Mouse (Mus musculus) spleen, adult 18-20 months (tissue): ENCODE measurements around the gene Mpv17l2.

ENCODE experiments used
- DNase-seq, 2 experiments: peaks; one replicate each; pipeline ENCODE4 v3.0.0; 2022; ENCODE audit warnings: mixed read lengths in 2 of 2

Mpv17l2 gene

GRCm38 (mm10) chr8:70766571-70767440 lies 6.1 kb upstream of the Mpv17l2 start:
- peak; percentile 61 to 75 for DNase-seq

- DNase-seq: peak; percentile 81 to 83
Measured at GRCm38 (mm10) chr8:70765838-70766570, 5.3 kb upstream of the Mpv17l2 start.

- DNase-seq: no peak
Measured at GRCm38 (mm10) chr8:70765329-70765728, 4.6 kb upstream of the Mpv17l2 start.

- no peak for DNase-seq
Measured at GRCm38 (mm10) chr8:70764676-70765075, 3.9 kb upstream of the Mpv17l2 start.

GRCm38 (mm10) chr8:70764026-70764425 lies 3.3 kb upstream of the Mpv17l2 start:
- no peak for DNase-seq

GRCm38 (mm10) chr8:70763354-70763753 lies 2.6 kb upstream of the Mpv17l2 start:
- peak; percentile 53 to 78 for DNase-seq

GRCm38 (mm10) chr8:70762118-70762517 lies 1.4 kb upstream of the Mpv17l2 start:
- no peak for DNase-seq

GRCm38 (mm10) chr8:70760350-70760749 lies 396 bp downstream of the Mpv17l2 start:
- no peak for DNase-seq

GRCm38 (mm10) chr8:70758616-70759561 lies 1.9 kb downstream of the Mpv17l2 start:
- peak; percentile 2 to 7 for DNase-seq

GRCm38 (mm10) chr8:70758308-70758615 lies 2.5 kb downstream of the Mpv17l2 start:
- DNase-seq: peak in 1 of 2 experiments; percentile 5

GRCm38 (mm10) chr8:70757523-70758307 lies 3.0 kb downstream of the Mpv17l2 start:
- peak; percentile 13 to 22 for DNase-seq

- DNase-seq: peak in 1 of 2 experiments; percentile 1
Measured at GRCm38 (mm10) chr8:70756476-70757040, 4.2 kb downstream of the Mpv17l2 start.

- peak; percentile 6 to 12 for DNase-seq
Measured at GRCm38 (mm10) chr8:70755661-70756475, 4.9 kb downstream of the Mpv17l2 start.

- DNase-seq: peak in 1 of 2 experiments; percentile 52
Measured at GRCm38 (mm10) chr8:70754871-70755660, 5.7 kb downstream of the Mpv17l2 start.

- peak; percentile 93 to 97 for DNase-seq
Measured at GRCm38 (mm10) chr8:70754043-70754870, 6.5 kb downstream of the Mpv17l2 start, which contains the start of gene Rab3a. Gene Rab3a (plus strand): TSS chr8:70754679.

- peak; percentile 71 to 73 for DNase-seq
Measured at GRCm38 (mm10) chr8:70753151-70753550, 7.6 kb downstream of the Mpv17l2 start.

- peak; percentile 61 to 85 for DNase-seq
Measured at GRCm38 (mm10) chr8:70752000-70752764, 8.6 kb downstream of the Mpv17l2 start.

- peak; percentile 1 to 2 for DNase-seq
Measured at GRCm38 (mm10) chr8:70750128-70750680, 10.5 kb downstream of the Mpv17l2 start.
